Mouse (Mus musculus) telencephalon, adult 2 months (tissue): ENCODE measurements at regions not wholly inside any gene's neighbourhood (a gene's known extent, or its start where the extent isn't known, plus 50 kb on each side); places are given as distances from the start of the nearest gene placed in this dataset.
A peak's percentile ranks its signal among the peaks of the same experiment; 100 is the strongest.

Experiments used
- DNase-seq: peaks from one replicate; pipeline ENCODE4 v3.0.0-alpha.2; 2011; ENCODE audit warnings: low read depth, low spot score

DNA sequence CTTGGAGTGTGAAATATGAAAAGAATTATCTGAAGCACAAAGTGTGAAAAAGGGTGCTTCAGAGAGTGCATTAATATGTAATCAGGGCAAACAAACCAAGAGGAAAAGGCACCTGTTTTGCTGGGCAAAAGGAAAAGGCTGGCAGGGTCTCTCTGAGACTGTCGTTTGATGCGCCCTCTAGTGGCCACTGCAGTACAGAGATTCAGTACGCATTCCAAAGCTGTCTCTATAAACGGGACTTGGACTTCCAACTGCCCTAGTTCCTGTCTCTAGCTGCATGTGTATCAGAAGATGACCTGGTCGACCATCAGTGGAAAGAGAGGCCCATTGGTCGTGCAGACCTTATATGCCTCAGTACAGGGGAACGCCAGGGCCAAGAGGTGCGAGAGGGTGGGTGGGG lies 58.7 kb upstream of the D16Ertd472e start:
- DNase-seq, result peak; percentile 6

DNA sequence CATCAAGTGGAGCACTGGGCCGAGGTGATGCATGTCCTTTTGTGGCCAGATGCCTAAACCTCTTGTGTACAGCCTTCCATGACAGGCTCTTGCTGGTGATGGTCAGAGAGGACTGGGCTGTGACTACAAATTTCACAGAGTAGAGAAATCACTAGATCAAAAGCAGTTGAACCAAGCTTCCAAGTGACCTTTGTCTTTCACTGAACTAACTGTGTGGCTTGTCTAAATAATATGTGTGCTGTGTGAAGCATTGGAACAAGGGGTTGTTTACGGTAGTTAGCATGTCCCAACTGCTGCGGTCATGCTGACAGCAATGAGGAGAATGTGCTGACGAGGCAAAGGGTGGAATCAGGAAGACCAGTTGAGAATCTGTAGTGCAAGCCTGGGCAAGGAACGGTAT lies 55.3 kb upstream of the D16Ertd472e start:
- DNase-seq, result no peak

DNA sequence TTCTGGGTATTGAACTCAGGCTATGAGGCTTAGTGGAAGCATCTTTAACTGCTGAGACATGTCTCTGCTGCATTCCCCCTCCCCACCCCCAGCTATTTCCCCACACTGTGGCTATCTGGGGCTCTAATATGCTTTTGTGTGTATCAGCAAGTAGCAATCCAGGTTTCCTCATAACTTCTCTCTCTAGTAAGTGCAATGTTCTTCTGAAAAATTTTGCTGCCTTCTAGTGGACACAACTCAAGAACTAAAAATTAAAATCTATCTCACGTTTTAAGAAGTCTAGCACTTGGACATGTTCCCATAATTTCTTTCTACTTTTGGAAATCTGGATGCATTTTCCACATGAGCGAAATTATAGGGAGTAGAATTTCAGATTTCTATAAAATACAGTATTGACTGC lies 50.3 kb upstream of the D16Ertd472e start:
- peak; percentile 28 for DNase-seq
